Mouse (Mus musculus) thymus, adult 2 months (tissue): ENCODE results near the gene Fam168a.

Source experiments
- CTCF ChIP-seq: fragments of 200-500 bp; IDR thresholded peaks from 2 replicates; pipeline ENCODE4 v1.5.1; 2012; ENCODE audit warnings: mild to moderate bottlenecking, control low read depth, low read length, moderate library complexity, borderline replicate concordance; ENCODE audit not compliant: control insufficient read depth, poor library complexity, insufficient read depth; ENCODE audit errors: extremely low read depth
- POLR2A ChIP-seq: fragments of 200-500 bp; IDR thresholded peaks from 2 replicates; pipeline ENCODE4 v1.6.1; 2012; ENCODE audit warnings: mild to moderate bottlenecking, low read length, control low read depth, moderate library complexity; ENCODE audit not compliant: control insufficient read depth, poor library complexity, insufficient read depth; ENCODE audit errors: extremely low read depth

DNA sequence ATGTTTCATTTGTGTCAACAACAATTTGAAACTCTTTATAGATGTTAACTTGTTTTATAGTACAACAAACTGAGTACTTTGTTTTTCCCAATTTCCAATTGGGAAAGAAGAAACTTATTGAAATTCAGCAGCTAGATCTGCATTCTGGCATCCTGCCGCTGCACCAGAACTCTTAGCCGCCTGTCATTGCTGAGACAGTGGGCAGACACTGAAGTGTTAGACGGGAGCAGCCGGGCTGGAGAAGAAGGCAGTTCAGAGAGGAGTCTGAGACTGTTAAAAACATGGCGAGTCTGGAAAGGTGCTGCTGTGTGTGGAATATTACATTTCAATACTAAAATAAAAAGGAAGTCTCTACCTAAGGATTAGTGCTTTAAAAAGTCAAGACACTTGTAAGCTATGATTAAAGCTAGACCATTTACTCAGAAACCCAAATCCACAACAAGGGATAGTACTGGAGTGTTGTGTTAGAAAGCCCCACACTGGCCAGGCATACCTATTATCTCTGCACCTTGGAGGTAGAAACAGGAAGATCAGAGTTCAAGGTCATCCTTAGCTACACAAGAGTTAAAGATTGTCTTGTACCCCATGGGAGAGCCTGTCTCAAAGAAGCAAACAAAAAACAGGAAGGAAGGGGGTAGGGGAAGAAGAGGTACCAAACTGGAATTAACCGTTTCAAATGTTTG lies 110.5 kb downstream of the Fam168a start:
- no peak for TF ChIP-seq CTCF
- TF ChIP-seq POLR2A: no peak
